Mouse (Mus musculus): ENCODE data around the gene Nipa1.

- no peak for TF ChIP-seq POLR2A (IDR thresholded peaks at IDR 0.05; ENCODE audit: low read depth, low read length)
- TF ChIP-seq CTCF (IDR thresholded peaks at IDR 0.05; ENCODE audit: borderline replicate concordance, insufficient read depth, low read length) = no peak
Measured at GRCm38 (mm10) chr7:56013261-56014001, 6.3 kb downstream of the Nipa1 start.

Data from embryonic fibroblast, embryonic 13.5 days (primary cell).